Mouse (Mus musculus) hindbrain, embryonic 11.5 days (tissue): Measurements from ENCODE around the gene Plscr3. TPM values are rescaled to one million over a fixed set of nuclear protein-coding genes. Genes with fewer than 3 reads are reported as not detected.

Source experiments
- ATAC-seq: fragments of 200-750 bp; cut with Nextera tagmentation; 2 replicates; pipeline ENCODE4 v1.8.0; 2017; ENCODE audit warnings: mild to moderate bottlenecking, moderate TSS enrichment, moderate library complexity; ENCODE audit not compliant: low FRiP score
- DNase-seq: peaks from one replicate; pipeline ENCODE4 v3.0.0-alpha.2; 2015; ENCODE audit warnings: low spot score
- H3K27ac ChIP-seq: fragments of 300-500 bp; sonication (generic); 2 replicates; pipeline ENCODE4 v1.5.1; 2014; ENCODE audit warnings: mild to moderate bottlenecking, low read depth, low read length
- H3K27me3 ChIP-seq: fragments of 300-500 bp; sonication (generic); 2 replicates; pipeline ENCODE4 v1.6.1; 2014; ENCODE audit warnings: mild to moderate bottlenecking, low read length, moderate library complexity, mixed read lengths; ENCODE audit not compliant: control insufficient read depth, insufficient read depth
- H3K36me3 ChIP-seq: fragments of 300-500 bp; sonication (generic); 2 replicates; pipeline ENCODE4 v1.6.1; 2014; ENCODE audit warnings: mild to moderate bottlenecking, low read length, moderate library complexity, mixed read lengths; ENCODE audit not compliant: control insufficient read depth, insufficient read depth
- H3K4me1 ChIP-seq: fragments of 300-500 bp; sonication (generic); replicated peaks from 2 replicates; pipeline ENCODE4 v1.6.1; 2014; ENCODE audit warnings: low read length, mixed read lengths; ENCODE audit not compliant: control insufficient read depth, insufficient read depth
- H3K4me2 ChIP-seq: fragments of 300-500 bp; sonication (generic); replicated peaks from 2 replicates; pipeline ENCODE4 v1.6.1; 2014; ENCODE audit warnings: mild to moderate bottlenecking, low read depth, low read length
- H3K4me3 ChIP-seq: fragments of 300-500 bp; sonication (generic); 2 replicates; pipeline ENCODE4 v1.5.1; 2014; ENCODE audit warnings: low read depth, low read length
- H3K9ac ChIP-seq: fragments of 300-500 bp; sonication (generic); 2 replicates; pipeline ENCODE4 v1.6.1; 2014; ENCODE audit warnings: low read depth, low read length
- H3K9me3 ChIP-seq: fragments of 300-500 bp; sonication (generic); 2 replicates; pipeline ENCODE4 v1.6.1; 2016; ENCODE audit warnings: low read length; ENCODE audit not compliant: control insufficient read depth
- WGBS: fragments of 180-500 bp; shearing (Covaris S2); extraction: QIAGEN DNeasy Blood & Tissue Kit; methylation state at CpG from one replicate; pipeline ENCODE4 v1.1.7; 2014; 5-methylcytosine and 5-hydroxymethylcytosine counted together
- polyA plus RNA-seq: library from polyadenylated mRNA; unstranded; fragments of >200 nt; fragmentation: Nextera tagmentation; extraction: Ambion mirVana; gene quantifications from 2 replicates; pipeline ENCODE4 v1.2.1, GENCODE M21; 2014

Plscr3 gene
- polyA plus RNA-seq, 1 experiment from 2014 or later = 62.6 TPM

DNA sequence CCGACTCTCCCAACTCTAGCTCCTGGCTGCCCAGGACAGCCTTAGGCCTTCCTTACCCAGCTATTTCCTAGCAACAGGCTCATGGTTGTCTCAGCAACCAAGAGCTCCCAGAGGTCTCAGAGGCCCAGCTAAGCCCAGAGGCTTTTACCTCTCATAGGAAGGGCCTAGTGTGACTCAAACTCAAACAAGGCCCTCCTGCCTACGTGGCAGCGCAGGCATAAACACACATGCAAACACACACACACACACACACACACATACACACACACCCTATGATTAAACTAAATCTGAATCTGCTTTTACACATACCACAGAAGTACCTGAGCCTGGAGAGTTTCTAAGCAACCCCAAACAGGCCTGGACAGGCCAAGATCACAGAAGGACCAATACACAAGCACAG is 32.2 kb downstream of the Plscr3 start:
- DNase-seq (no peak), ATAC-seq (no peak)
- Histone ChIP-seq H3K4me1 (no peaks in the 10 kb centered on the region; the same call in none of the 2 replicates), H3K36me3 (no peaks in the 10 kb centered on the region), H3K9me3 (no peaks in the 10 kb centered on the region), H3K9ac (no peak overlapping the region), H3K4me2 (no peak overlapping the region), H3K27ac (no peak overlapping the region), H3K27me3 (no peaks in the 10 kb centered on the region), H3K4me3 (no peak overlapping the region)
- WGBS = 80% methylated on average over 3 of the region's 3 CpGs

DNA sequence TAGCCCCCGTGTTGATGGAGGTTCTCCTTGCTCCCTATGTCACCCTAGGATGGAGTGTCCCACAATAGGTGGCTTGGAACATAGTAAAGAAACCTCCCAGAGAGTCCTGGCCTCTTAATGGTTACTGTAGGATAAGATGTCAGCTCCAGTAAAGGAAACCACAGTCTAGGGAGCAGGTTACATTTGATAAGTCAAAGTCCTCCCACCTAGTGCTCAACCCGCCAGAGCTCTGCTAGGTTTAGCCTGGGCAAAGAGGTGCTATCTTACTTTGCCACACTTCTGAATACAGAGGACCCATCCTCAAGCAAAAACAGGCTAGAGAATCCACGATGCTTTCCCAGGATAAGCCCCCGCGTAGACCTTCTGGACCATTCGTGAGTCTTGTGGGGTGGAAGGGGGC is 32.8 kb downstream of the Plscr3 start:
- Histone ChIP-seq H3K27me3 (no peaks in the 10 kb centered on the region), H3K4me2 (no peak overlapping the region), H3K9ac (no peak overlapping the region), H3K27ac (no peak overlapping the region), H3K4me1 (no peaks in the 10 kb centered on the region; the same call in none of the 2 replicates), H3K9me3 (no peaks in the 10 kb centered on the region), H3K36me3 (no peaks in the 10 kb centered on the region), H3K4me3 (peak overlapping the region; percentile 4; the same call in 1 of the 2 replicates)
- DNase-seq = no peak
- no peak for ATAC-seq
- WGBS = 87% methylated on average over 6 of the region's 6 CpGs

DNA sequence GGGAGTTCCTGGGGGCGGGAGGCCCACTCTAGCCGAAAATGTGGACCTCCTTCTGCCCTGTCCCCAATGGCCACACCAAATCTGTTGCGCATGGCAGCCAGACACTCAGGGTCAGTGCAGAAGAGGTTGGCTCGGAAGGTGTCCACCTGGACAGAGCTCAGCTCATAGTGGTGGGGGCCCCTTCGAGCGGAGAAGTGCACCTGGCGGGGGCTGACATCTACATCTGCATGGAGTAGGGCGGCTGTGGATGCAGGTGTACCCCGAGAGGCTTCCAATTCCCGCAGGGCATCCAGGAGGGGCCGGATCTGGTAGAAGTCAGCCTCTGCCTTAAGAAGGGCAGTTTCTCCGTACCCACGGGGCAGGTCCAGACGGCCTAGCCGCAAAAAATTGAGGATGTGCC is 33.5 kb downstream of the Plscr3 start:
- 58% methylated on average over 15 of the region's 15 CpGs for WGBS
- Histone ChIP-seq H3K27me3 (no peaks in the 10 kb centered on the region), H3K27ac (no peak overlapping the region), H3K4me3 (no peak overlapping the region), H3K4me1 (no peaks in the 10 kb centered on the region; the same call in none of the 2 replicates), H3K9ac (no peak overlapping the region), H3K36me3 (no peaks in the 10 kb centered on the region), H3K9me3 (no peaks in the 10 kb centered on the region), H3K4me2 (peak overlapping the region; percentile 68)
- no peak for DNase-seq
- no peak for ATAC-seq

DNA sequence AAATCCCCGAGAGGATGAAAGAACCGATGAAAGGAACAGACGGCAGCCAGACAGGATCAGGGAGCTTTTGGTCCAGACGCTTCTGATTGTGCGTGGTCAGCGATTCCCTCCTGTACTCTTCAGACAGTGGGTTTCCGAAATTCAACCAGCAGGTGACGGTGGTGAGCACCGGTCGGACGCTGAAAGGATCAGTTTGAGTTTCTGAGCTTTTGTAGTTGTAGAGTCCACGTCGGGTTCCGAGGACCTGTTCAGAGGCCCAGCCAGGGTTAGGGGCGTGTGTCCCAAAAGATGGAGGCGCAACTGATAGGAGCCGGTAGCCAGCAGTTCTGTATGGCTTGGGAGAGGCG is 34.3 kb downstream of the Plscr3 start:
- DNase-seq (peak; percentile 72), ATAC-seq (peak; percentile 36; the same call in 1 of the 2 replicates)
- Histone ChIP-seq H3K9ac (peak overlapping the region; percentile 61; the same call in 1 of the 2 replicates), H3K27ac (peak overlapping the region; percentile 67; the same call in 1 of the 2 replicates), H3K27me3 (no peaks in the 10 kb centered on the region), H3K4me1 (no peaks in the 10 kb centered on the region; the same call in none of the 2 replicates), H3K4me3 (peak overlapping the region; percentile 46), H3K4me2 (peak overlapping the region; percentile 68), H3K9me3 (no peaks in the 10 kb centered on the region), H3K36me3 (no peaks in the 10 kb centered on the region)
- under 1% methylated on average over 18 of the region's 18 CpGs for WGBS

DNA sequence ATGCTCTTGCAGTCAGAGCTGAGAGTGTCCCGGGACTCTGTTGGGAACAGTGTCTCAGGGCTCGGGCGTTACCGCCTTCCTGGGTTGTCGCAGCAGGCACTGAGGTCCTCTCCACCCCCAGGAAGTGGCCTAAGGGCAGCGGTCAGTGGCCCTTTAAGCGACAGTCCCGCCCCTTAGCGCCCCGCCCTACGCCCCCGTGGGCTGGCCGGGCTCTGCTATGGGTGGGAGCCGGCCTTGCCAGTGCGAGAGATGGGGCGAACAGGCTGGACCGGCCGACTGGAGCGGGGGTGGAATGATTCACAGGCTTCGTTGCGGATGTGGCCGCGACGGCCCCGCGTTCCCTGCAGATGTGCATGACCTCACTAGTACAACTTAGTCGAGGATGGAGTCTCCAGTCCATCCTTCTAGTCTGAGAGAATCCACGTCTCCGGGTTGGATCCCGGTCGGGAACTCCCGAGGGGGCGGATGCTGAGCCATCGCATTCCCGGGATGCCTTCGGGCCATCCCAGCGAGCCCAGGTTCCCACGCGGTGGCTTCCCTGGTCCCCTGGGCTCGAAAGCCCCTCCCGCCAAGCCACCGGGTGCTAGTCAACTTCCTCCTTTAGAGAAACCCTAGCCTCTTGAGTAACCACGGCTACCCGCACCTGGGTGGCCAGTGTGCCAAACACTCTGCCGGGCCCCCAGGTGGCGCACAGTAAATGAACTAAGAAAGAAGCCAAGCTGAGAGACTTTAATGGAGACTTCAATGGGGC is 34.9 kb downstream of the Plscr3 start, which contains the start of gene Kctd11:
Kctd11 (minus strand) TSS at position 554 of the 751 bp plus-strand sequence.
- Histone ChIP-seq H3K9me3 (no peaks in the 10 kb centered on the region), H3K27ac (peak within 1 kb of the TSS; percentile 67), H3K4me2 (peak within 1 kb of the TSS; percentile 68), H3K4me3 (peak within 1 kb of the TSS; percentile 46), H3K9ac (peak within 1 kb of the TSS; percentile 61), H3K27me3 (no peaks in the 10 kb centered on the region), H3K36me3 (no peaks in the 10 kb centered on the region), H3K4me1 (no peaks in the 10 kb centered on the region; the same call in none of the 2 replicates)
- ATAC-seq = peak; percentile 73
- under 1% methylated on average over 45 of the region's 46 CpGs for WGBS
- DNase-seq = peak; percentile 80

DNA sequence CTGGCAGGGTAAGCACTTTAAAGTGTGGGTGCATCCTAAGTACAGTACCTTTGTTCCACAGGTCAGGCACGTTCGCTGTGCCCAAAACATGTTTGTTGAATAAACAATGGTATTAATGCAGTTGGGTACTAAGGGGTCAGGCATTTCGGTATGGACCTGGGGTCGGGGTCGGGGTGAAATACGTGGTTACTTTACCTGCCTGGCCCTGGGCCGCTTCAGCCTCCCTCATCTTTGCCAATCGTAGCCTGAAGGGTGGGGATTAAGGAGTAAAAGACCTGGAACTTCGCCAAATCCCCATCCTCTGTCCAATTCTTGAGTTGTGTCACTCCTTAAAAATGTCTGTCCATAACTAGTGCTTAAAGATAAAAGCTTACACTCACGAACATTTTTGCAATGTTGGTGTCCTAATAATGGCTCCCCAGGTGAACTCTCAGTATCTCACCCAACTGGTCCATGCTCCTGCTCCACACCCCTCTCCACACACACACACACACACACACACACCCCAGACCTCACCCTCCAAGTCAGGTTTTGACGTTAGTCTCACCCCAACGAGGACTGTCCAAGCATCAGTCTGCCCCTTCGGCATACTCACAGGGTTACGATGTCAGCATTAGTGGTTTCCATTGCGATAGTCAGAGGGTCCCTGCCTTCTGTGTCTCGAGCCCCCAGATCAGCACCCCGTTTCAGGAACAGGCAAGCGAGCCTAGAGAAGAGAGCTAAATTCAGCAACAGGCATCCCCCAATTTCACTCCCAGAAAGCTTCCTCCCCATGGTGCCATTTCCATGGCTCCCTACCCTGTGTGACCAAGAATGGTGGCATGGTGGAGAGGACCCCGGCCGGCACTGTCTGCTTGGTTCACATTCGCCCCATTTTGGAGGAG is 35.9 kb downstream of the Plscr3 start:
- peak overlapping the region; percentile 68 for H3K4me2 ChIP-seq
- WGBS = 62% methylated on average over 21 of the region's 21 CpGs
- H3K9me3 ChIP-seq = no peaks in the 10 kb centered on the region
- no peak overlapping the region for H3K27ac ChIP-seq
- no peaks in the 10 kb centered on the region for H3K36me3 ChIP-seq
- no peaks in the 10 kb centered on the region for H3K27me3 ChIP-seq
- H3K4me3 ChIP-seq = no peak overlapping the region; the same call in none of the 2 replicates
- DNase-seq (no peak), ATAC-seq (no peak)
- peak overlapping the region; percentile 61; the same call in 1 of the 2 replicates for H3K9ac ChIP-seq
- no peaks in the 10 kb centered on the region; the same call in none of the 2 replicates for H3K4me1 ChIP-seq

DNA sequence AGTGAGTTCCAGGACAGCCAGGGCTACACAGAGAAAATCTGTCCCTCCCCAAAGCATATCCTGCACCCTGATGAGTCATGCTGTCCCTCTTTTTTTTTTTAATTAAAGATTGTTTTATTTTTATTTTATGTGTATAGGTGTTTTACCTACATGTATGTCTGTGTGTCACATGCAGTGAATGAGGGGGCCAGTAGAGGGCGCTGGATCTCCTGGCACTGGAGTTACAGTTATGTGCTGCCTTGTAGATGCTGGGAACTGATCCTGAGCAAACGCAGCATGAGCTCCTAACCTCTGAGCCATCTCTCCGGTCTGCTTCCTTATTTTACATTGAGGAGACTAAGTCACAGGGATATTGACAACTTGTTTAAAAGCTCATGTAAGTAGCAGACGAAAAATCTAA is 36.9 kb downstream of the Plscr3 start:
- no peak overlapping the region for H3K4me2 ChIP-seq
- H3K4me1 ChIP-seq = no peaks in the 10 kb centered on the region; the same call in none of the 2 replicates

DNA sequence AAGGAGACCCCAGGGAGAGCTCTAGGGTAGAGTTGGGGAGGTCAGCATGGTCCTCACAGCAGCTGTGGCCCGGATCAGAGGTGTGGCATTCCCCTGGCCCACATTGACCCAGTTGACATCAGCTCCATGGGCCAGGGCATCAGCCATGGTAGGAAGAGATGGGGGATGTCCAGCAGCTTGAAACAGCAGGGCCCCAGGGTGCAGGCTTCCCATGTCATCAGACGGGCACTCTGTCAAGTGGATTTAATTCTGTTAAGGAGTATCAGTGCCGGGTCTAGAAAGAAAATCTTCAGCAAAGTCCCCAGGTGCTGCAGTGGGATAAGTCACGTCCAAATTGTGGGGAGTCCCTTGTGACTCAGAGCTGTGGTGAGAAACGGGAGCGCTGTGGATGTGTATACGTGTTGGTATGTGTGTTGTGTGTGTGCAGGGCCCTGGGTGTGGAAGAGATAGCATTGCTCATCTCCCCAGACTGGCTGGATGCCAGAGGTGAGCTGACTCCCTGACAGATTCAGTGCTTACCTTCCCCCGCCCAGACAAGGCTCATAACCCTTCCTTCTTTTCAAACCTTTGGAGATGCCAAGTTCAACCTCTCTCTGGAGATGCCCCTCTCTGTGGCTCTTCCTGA is 37.5 kb downstream of the Plscr3 start:
- H3K27me3 ChIP-seq = no peaks in the 10 kb centered on the region
- no peak for ATAC-seq
- no peaks in the 10 kb centered on the region for H3K36me3 ChIP-seq
- no peaks in the 10 kb centered on the region; the same call in none of the 2 replicates for H3K4me1 ChIP-seq
- 89% methylated on average over 8 of the region's 8 CpGs for WGBS
- no peak overlapping the region for H3K4me2 ChIP-seq
- no peak overlapping the region for H3K27ac ChIP-seq
- no peak for DNase-seq
- H3K9me3 ChIP-seq = no peaks in the 10 kb centered on the region
- H3K9ac ChIP-seq = no peak overlapping the region
- H3K4me3 ChIP-seq = no peak overlapping the region

More for the DNA sequence above, 36.9 kb downstream of the Plscr3 start:
- Histone ChIP-seq H3K27ac (no peak overlapping the region), H3K9ac (no peak overlapping the region), H3K27me3 (no peaks in the 10 kb centered on the region), H3K4me3 (no peak overlapping the region), H3K36me3 (no peaks in the 10 kb centered on the region), H3K9me3 (no peaks in the 10 kb centered on the region)
- ATAC-seq = no peak
- WGBS = 69% methylated on average over 4 of the region's 4 CpGs
- peak; percentile 32 for DNase-seq
